Mouse (Mus musculus) cerebellum, adult (tissue): ENCODE data around the gene Ttbk2.

Source experiments
- ATAC-seq: cut with Nextera tagmentation; 2 replicates; pipeline ENCODE4 v1.9.2; 2017; ENCODE audit warnings: mild to moderate bottlenecking, moderate library complexity, mixed read lengths; ENCODE audit not compliant: insufficient number of reproducible peaks, low FRiP score, low TSS enrichment

Gene Ttbk2

DNA sequence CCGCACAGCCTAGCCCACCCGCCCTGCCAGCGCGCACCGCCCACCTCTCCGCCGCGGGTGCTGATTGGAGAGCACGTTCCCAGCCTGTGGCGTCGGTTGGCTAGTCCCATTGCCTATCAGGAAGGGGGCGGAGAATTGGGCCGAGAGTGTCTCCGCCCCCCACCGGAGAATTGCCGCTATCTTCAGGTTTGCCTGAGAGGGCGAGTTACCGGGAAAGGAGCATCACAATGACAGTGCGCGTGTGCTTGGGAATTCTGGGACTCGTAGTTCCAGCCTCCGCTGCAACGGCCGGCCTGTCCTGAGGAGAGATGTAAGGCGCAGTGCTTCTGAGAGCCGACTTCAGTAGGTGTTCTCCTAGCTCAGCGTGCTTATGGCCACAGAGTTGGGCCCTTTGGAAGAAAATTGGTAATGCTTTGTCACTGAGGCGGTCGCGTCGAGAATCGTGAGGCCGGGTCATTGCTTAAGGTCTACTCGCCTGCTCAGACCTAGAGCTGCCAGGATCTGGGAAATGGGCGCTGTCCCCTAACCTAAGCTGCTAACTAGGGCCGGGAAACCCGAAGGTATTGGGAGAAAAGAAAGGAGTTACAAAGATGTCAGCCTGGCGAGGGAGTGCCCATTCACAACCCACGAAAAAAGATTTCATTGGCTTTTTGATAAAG, at the start of gene Ttbk2:
Gene Ttbk2, minus strand, starts transcription at position 181 of the 659 bp plus-strand sequence.
- peak; percentile 99 for ATAC-seq

DNA sequence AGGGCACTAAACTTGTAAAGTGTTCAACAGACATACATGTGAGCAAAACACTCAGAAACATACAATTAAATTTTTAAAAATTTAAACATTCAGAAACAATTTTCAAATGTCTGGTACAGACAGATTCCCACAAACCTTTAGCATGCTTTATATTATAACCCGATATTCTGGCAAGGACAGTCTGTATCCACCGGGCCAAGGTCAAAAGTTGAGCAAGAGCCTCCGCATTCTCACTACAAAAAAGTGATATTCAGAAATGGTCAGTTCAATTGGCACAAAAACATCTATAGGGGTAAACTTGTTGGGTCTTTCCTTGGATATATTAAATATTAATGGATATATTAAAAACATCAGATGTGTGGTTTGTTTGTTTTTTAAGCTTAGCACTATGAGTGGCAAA, 46.0 kb upstream of the Ttbk2 start:
- no peak for ATAC-seq

DNA sequence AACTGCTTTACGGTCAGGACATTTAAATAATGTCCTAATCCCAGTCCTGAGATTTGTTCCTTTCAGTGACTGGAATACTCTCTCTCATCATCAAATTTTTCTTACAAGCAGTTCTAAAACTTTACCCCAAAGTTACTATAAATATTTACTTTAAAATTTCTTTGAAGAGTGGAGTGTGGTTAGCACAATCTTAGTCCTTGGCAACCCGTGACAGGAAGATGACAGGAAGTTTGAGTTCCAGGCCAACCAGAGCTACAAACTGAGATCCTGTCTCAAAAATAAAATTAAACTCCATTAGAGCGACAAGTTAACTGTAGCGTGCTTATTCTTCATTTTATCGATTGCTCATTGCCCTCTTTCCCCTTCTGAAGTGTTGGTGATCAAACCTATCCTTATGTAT, 37.2 kb upstream of the Ttbk2 start:
- ATAC-seq, result no peak

DNA sequence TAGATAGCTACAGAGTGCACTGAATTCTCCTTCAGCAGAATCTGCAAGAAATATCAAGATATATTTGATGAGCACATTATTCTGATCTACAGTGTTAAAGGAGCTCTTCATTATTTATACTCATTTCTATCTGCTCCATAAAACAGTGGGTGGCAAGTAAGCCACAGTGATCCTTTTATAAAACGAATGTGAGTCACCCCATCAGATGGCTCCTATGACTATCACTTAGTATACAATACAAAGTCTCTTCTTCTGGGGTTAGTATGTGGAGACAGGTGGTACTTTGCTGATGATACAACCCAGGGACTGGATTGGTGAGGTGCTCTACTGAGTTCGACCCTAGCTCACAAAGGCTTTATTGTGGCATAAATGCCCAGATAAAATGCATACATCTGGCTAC, 22.8 kb upstream of the Ttbk2 start:
- ATAC-seq, result no peak

DNA sequence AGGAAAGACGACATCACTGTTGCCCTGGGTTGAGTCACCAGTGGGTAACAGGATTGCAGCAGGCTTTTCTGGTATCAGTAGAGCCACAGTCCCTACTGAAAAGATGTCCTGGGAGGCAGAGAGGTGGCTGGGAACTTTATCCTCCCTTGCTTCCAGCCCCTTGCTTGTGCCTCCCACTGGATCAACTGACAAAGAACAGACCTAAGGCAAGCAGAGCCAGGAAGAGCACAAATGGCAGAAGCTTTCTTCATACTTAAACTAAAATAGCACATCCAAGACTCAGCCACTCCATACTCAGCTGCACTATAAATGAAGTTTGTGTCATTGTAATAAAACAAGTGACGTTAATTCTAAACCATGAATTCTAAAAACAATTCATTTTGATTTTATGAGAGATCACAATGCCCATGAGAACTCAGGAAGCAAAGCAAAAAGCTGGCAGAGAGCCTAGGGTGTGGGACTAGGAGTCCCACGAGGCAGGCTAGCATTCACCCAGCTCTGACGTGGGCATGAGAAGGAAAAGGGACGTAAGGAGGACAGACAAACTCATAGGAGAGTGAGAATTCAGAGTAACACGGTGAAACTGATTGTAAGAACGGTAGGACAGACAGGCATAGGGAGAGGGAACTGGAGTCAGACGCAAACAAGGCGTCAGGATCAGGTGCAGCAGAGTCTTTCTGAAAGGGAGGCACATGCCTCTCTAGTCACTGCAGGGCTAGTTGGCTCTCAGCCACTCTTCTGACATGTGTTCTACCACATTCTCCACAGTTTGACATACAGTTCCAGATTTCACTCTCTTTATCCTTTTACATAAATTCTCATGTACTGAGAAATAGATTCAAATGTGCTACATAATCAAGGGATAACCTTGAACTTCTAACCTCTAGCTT, 21.3 kb upstream of the Ttbk2 start:
- ATAC-seq, result no peak

DNA sequence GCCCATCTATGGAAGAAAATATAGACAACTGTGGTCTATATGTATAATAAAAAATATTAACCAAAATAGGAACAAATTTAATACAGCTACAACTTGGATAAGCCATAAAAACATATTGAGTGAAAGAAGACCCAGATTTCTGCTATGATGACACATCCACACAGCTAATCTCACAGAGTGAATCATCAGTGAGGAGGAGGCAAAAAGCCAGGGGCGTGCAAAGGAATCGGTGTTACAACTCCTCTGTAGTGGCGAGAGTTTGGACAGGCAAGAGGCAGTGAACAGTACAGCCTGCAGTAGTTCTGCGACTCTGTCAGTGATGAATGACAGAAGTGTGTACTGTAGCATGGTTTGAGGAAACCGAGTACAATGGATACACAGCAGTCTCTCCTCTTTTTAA, 16.9 kb upstream of the Ttbk2 start:
- ATAC-seq, result no peak

DNA sequence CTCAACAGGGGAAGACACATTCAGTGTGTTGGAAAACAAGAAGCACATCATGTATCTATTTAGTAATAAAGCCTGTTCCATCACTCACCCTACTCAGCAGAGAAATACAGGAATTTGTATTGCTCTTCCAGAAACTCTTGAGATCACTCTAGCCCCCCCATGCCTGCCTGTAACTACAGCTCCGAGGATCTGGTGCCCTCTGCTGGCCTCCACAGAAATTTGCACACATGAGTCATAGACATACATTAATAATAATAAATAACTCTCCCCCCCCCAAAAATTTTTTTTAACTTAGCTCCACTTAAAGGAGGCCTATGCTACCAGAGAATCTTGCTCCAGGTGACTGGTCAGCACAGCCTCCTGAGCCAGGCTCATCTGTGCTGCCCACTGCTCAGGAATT, 16.2 kb upstream of the Ttbk2 start:
- ATAC-seq, result no peak

DNA sequence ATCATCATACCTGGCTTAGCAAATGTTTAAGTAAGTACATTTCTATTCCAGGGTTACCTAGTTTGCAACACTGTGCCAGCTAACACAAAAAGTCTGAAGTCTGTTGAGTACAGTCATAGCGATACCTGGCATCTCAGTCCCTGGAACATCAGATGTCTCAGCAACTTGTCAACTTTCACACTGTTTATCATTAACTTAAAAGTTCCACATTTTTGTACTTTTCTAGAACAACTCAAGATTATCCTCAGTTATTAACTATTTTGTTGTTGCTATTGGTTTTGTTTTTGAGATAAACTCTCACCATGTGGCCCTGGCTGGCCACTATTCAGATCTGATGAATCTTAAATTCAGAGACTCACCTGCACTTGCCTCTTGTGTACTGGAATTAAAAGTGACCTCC, 13.0 kb upstream of the Ttbk2 start:
- no peak for ATAC-seq

DNA sequence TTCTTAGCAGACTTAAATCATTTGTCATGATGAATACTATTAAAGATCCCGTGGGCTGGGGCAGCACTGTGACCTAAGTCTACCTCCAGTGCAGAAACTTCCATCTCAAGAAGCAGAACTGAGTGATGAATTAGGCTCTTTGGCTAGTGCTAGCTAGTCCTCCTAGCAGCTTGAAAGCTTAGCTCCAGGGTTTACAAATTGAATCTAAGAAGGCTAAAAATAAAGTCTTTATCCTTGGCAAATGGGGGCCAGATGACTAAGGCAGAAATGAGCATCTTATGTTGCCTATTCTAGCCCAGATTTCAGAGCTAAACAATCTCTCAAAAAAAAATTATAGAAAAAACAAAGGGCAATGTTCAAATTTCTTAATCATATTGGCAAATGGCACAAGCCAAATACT, 10.3 kb upstream of the Ttbk2 start:
- no peak for ATAC-seq

DNA sequence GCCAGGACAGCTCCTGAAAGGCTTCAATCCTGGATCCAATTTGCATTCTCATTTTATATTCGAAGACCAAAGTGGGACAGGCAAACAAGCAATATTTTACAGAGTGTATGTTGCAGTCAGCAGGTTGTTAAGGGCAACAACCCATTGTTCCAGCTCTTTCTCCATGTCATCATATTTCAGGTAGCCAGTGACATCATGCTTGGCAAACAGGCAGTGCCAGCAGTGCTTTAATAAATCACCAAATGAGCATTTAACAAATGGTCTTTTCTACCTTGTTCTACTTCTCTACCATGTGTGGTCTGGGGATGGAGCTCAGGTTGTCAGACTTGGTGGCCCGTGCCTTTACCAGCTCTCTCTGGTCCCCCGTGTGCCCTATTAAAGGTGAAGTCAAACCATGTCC, 7.7 kb upstream of the Ttbk2 start:
- ATAC-seq, result no peak

DNA sequence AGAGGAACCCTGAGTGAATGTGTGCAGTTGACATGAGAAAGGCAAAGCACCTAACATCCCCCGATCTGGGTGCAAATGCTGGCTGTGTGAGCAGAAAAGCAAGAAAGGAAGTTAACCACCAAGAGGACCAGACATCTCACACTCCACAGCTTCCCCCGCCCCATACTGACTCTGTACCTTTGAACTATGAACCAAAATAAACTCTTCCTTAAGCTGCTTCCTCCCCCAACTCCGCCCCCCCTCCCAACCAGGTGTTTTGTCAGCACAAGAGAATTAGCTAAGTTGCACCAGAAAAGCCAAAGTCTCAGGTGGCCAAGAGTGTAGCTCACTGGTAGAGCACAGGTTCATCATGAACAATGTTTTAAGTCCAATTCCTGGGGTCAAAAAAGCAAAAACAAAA, 2.7 kb upstream of the Ttbk2 start:
- ATAC-seq, result no peak

DNA sequence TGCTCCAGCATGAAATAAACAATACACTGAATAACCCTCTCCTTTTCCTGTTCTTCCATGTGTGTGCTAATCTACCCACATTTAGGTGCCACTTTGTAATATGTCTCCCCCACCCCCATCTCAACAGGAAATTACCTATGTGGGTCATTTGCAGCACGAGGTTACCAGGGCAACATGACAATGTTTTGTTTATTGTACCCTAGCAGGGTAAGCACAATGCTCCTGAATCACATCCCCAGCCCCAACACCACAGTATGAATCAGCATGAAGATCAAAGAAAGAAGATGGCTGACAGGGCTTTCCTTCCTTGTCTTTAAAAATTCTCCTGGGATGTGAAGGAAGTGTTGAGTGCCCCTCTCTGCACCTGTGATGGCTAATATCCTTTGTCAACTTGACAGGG, 2.2 kb upstream of the Ttbk2 start:
- ATAC-seq, result no peak

DNA sequence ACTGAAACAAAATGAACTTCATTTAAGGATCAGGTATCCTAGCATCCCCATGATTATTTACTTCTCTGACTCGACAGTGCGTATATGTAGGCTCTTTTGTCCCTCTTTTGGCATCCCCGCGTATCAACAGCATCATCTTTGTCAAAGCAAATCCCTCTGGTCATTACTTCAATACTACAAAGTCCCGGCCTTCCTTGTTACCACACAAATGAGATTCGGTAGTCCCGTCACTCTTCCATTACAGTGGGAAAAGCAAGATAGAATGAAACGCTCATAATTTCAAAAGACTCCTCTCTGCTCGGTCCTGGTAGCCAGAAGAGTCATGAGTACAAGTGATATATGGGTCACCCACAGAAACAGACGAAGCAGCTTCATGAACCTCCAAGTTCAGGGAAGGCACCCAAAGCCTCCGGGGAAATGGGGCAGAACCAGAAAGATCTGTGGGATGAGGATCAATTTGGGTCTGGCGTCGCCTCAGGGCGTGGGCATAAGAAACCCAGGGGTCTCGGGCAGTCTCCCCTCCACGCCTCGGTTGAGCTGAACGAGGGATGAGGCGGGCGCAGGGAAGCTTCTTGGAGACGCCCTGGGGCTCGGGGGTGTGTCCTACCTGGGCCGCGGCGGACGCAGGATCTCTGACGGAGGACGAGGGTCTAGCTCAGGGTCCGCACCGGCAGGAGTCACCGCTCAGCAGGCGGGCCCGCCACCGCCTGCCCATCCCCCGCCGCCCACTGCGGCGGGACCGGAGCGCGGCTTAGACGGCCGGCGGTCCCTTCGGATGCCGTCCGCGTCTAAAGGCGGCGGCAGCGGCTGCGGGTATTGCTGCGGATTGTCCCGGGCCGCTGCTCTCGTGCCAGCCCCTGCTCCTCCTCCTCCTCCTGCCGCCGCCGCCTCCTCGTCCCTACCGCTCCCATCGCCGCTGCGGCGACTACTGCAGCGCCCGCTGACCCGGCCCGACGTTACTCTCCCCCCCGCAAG, 668 bp downstream of the Ttbk2 start, which contains the start of gene Cdan1:
Gene Cdan1, minus strand, starts transcription at position 680 of the 975 bp plus-strand sequence.
- ATAC-seq, result peak; percentile 34; the same call in 1 of the 2 replicates

DNA sequence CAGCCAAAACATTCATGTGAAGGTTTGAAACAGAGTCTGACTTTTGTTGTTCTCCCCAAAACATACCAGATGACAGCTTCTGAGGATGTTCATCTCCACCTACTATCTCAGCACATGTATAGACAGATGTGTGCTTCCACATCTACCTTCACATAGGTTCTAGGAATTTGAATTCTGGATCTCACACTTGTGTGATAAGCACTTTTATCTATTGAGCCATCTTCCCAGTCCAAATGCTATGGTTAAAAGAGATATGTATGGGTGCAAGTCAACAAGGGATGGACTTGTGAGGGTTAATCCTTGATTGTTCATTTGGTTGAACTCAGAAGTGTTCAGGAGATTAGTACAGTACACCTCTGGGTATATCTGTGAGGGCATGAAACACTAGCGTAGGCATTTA, 5.1 kb downstream of the Ttbk2 start:
- no peak for ATAC-seq

DNA sequence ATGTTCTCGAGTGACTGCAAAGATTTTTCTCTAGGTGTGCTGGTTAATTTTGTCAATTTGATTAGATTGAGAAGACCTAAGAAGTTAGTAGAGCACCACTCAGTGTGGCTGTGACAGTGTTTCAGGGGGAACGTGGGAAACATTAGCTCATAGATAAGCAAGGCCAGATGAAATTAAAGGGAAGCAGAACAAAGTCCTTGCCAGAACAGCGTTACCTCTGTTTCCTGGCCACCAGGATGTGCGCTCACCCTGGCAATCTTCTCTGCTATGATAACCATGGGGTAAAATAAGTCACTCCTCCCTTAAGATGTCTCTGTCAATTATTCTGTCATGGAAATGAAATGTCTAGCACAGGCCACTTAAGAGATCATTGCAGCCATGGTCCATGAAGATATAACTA, 6.4 kb downstream of the Ttbk2 start:
- no peak for ATAC-seq

DNA sequence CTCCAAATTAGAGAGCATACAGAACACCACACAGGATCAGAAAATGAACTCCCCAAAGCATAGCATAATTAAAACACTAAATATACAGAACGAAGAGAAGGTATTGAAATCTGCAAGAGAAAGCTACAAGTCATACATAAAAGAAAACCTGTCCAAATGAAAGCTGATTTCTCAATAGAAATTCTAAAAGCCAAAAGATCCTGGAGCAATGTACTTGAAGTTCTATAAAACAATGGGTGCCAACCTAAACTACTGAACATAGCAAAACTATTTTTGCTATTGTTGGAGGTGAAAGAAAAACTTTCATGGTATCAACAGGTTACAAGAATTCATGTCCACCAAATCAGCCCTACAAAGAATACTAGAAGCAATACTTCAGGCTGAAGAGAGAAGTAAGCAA, 9.2 kb downstream of the Ttbk2 start:
- ATAC-seq, result no peak

DNA sequence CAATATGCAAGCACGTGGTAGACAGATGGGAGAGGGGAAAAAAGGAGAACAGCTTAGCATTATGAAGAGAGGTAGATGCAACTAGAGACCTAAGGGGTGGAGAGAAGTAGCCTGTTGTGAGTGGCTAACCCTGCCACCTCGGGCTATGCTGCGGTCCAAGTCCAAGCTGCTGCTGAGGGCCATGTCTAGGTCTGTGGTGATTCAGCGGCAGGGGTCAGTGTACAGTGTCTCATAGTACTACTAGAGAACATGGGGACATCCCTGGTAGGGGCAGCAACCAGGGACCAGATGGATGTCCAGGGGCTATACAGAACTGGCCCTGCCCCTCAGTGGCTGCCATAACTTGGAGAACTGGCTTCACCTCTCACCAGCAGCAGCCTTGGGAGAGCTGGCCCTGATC, 15.2 kb downstream of the Ttbk2 start:
- no peak for ATAC-seq

DNA sequence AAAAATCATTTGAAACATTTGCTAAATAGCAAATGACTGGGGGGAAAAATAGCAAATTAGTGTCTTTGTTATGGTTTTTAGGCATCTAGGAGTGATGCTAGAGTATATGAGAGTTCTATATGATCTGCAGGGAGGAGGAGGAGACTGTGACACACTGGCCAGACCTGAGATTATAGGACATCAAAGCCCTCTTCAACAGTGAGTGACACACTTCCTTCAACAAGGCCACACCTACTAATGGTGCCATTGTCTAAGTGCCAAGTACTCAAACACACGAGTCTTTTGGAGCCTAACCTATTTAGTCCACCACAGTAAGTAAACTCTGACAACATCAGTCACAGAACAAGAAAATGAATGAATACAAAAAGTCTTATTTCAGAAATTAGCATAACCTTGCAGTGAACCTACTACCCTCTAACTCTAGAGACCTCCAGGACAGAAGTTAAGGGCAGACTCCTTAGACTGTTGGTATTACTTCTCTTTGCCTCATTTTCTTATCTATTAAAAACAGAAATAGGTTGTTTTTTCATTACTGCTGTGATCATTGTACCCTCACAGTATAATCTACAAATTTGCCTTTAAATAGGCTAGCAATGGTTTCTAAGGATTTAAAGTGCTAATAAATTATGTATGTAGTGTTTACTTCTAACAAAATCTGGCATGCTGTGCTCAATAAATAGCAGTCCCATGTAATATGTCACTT, 23.3 kb downstream of the Ttbk2 start:
- ATAC-seq, result no peak

DNA sequence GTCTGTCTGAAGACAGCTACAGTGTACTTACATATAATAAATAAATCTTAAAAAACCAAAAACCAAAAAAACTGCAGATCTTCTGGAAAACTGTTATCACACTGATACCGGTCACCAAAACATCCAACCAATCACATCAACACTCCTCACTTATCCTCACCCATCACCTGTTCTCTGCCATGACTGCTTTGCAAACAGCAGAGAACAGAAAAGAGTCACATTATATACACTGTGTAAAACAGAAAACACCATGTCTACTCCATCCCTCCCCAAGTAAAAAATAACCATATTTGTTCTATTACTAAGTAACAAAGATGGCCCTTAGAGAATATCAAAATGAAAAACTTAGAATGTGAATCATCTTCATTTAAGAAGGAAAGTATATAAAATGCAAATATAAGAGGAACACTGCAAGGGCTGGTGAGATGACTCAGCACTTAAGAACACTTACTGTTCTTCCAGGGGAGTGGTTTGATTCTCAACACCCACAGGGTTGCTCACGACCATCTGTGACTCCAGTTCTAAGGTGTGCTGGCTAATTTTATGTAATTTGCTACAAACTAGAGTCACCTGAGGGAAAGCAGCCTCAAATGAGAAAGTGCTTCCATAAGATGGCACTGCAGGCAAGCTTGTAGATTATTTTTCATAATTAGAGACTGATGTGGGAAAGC, 80.0 kb downstream of the Ttbk2 start:
- no peak for ATAC-seq

DNA sequence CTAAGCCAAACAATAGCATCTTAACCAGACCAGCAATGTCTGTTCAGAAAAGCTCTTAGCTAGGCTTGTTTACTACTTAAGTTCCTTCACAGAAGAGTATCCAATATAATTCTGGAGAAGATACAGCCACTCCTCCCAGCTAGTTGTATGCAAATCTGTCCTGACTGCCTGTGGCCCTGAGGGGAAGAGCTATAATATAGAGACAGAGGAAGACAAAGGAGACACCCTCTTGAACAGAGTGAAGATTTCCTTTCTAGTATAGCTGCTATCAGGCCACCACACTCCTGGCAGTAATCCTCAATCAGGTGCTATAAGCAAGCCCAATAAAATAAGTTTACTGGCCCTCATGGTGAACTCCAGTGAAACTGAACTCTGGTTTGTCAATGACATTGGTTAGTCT, 88.5 kb downstream of the Ttbk2 start:
- no peak for ATAC-seq
